Mouse (Mus musculus) heart, adult 9 months (tissue): ENCODE measurements around the gene Katnb1.

Source experiments
- DNase-seq, 2 experiments: peaks; one replicate each; pipeline ENCODE4 v3.0.0; 2022; ENCODE audit warnings: low spot score in 2 of 2

Gene Katnb1

DNA sequence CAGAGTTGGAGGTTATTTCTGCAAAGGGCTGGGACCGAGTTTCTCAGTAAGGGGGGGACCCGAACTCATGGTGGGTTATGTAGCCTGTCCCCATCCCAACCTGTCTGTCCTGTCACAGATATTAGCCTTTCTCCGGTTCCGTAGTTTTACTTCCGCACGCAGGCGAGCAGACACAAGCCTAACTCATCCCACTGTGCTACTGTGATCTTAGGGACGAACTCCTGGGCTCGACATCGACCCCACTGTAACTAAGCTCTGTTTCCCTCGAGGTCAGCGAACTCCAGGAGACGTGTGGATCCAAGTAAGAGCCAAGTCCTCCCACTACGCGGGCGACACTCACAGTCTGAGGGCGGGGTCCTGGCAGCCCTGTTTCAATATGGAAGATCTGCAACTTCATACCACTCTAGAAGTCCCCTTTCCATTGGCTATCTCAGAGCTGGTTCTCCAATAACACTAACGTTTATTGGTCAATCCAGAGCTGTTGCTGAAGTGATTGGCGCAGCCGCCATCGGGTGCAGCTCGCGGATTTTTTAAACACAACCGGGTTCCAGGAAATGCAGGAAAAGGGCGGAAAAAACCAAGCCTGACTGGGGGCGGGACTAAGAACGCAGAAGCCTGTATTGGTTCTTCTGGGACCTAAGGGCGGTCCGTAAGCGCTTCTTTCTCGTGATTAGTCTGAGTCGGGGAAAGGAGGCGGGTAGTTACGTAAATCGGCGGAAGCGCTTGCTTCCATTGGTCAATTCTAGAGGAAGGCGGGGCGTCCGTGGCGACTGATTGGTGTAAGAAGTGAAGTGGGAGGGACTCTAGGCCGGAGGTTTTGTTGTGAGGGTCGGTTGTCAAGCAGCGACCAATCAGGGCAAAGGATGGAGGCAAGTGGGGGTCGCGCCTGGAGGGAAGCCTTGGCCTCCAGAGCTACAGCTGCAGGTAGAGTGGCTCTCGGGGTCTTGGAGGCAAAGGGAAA, at the start of gene Katnb1:
Gene Katnb1, plus strand, starts transcription at position 806 of the 961 bp plus-strand sequence.
- peak; percentile 100 for DNase-seq

- DNase-seq = peak; percentile 13 to 28
Measured at GRCm38 (mm10) chr8:95037106-95037925, 43.7 kb upstream of the Katnb1 start.

DNA sequence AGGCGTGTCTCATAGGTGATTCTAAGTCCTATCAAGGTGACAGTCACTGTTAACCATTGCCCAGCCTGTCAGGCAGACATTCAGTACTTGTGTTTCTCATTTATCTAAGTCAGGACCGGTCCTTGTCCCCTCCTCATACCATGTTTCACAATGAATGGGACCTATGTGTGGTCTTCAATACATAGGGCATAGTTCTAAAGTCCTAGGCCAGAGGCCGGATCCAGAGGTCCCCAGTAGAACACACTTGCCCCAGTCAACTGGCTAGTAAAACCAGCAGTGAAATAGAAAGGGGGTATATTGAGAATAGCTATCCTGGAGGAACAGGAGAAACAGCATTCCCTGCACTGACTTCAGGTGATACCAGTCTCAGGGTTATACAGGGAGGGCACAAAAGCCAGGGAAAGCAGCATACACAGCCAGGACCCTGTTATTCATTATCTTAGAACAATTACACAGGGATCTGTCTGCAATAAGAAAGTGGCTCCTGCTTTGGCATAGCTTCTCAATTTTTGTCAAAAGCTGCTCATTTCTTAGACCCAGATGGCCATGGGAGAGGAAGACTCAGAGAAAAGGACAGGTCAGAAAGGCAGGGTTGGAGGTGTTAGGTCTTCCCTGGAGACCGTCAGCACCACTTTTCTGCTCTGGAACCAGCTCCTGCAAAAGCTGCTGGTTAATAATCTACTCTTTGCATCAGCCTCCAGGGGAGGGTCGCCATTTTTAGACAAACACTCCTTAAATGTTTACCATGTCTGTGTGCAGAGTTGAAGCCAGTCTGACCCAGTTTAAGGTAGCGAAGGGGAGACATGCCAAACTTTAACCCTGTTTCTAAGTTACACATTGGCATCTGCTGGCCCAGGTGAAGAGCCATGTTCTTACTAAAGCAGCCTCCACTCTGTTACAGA, 38.9 kb upstream of the Katnb1 start:
- DNase-seq = no peak

DNA sequence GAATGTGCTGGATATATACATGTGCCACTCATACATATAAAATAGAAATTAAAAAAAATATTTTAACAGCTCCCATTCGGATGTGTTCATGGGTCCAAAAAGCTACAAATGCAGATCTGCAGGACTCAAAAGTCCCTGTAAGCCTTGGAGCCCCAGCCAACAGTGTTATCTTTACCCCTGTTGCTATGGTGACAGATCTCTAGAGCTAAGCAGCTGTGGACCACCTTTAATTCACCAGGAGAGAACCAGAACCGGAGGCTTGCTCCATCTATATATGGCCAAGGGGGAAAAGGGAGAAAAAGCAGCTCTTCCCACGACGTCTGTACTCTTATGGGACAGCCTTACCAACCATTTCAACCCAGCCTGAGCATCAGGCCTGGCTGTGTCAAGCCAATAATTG, 36.2 kb upstream of the Katnb1 start:
- DNase-seq = no peak

GRCm38 (mm10) chr8:95046982-95047381, 34.0 kb upstream of the Katnb1 start:
- peak; percentile 19 to 38 for DNase-seq

DNA sequence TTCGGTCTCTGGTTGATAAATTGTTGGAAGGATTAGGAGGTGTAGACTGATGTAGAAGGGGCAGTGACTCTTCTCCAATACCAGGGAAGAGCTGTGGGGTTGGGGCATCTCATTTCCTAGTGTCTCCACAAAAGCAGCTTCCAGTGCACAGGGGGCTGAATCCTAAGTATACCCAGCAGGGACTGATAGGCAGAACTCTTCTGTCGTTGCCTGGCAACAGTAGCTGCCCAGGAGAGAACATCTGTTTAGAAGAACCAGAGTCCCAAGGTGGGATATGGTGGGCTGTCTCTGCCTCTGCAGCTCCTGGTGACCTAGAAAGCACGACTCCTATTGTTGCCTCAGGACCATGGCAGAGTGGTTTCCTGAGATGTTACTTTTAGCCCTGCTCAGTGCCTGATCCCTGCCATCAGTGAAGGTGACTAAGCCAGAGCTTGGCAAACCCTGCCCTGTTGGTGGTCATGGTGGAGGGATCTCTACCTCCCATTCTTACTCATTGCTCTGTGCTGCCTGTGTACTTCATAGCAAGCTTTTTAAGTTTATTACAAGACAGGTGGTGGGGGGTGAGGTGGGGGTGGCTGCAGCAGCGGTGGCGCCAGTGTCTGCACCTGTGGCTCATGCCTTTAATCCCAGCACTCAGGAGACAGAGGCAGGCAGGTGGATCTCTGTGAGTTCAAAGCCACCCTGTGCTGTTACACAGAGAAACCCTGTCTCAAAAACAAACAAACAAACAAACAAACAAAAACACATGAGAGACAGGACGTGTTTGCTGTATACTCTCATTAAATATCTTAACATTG, 32.9 kb upstream of the Katnb1 start:
- no peak for DNase-seq

DNA sequence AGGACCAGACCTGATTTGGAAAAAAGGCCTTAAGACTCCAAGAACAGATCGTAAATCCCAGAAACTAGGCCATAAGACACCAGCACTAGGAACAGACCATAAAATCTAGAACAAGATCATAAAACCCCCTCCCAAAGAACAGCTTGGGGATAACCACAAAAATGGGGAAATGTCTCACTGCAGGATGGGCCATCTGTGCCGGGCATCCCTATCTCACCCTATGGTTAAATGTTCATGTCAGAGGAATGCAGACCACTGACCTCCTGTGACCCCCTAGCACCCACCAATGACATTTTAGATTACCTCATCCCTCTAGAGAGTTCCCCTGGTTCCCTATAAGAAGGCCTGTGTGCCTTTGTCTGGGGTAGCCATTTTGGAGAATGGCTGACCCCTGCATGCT, 31.4 kb upstream of the Katnb1 start:
- DNase-seq = no peak

GRCm38 (mm10) chr8:95054438-95054837, 26.5 kb upstream of the Katnb1 start:
- DNase-seq = no peak

DNA sequence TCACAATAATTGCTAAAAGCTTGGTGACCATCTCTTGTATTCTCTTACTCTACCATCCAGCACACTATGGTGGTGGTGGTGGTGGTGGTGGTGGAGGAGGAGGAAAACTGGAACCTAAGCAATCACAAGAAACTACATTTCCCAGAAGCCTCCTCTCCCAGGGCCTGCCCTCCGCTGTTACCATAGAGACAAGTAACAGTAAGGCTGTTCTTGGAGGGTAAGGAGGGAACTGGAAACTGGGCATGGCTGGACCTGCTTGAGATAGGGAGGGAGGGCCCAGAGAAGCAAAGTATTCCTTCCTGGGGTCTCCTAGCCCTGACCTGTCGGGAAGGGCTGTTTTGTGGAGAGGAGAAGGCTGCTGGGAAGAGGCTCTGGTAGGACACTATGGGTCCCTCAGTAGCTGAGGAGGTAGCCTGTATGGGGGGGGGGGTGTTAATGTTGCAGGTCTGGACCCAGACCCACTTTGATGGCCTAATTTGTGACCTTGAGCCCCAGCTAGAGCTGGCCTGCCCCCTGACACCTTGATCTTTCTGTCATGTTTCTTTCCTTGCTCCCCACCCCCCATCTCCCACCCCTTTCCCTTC, 26.0 kb upstream of the Katnb1 start, which contains the start of gene Drc7:
Gene Drc7, plus strand, starts transcription at position 177 of the 584 bp plus-strand sequence.
- DNase-seq = no peak

DNA sequence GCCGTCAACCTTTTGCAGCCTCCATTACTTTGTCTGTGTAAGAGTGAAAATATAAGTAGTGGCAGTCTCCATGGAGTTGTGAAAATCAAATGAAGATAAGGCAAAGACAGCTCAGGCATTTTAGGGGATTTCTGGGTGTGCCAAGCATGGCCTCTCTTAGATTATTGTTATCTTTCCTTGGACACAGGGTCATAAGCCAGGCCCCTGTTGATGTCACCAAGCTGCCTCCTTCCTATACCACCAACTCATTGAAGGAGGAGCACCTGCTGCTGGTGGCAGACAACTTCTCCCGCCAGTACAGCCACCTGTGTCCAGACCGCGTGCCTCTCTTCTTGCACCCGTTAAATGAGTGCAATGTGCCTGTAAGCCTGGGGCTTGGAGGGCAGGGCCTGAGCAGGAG, 24.6 kb upstream of the Katnb1 start:
- DNase-seq = no peak

DNA sequence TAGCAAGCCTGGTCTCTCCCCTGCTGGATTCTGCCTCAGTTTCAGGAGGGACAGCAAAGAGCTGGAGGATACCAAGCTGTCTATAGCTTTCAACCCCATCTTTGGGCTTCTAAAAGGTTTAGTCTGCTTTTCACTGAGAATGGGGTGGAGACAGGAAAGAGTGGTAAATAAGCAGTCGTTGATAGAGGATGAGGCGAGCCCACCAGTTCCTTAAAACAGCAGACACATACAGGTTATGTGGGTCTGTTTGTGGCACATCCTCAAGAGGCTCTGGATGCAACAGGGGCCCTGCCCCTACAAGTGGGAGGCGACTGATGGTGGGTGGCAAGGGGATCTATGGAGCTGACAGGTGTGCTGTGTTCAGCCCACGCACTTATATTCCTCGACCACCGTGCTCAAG, 22.3 kb upstream of the Katnb1 start:
- no peak for DNase-seq

GRCm38 (mm10) chr8:95059812-95060533, 21.0 kb upstream of the Katnb1 start:
- peak in 1 of 2 experiments; percentile 25 for DNase-seq

GRCm38 (mm10) chr8:95064531-95064930, 16.5 kb upstream of the Katnb1 start:
- DNase-seq = no peak

DNA sequence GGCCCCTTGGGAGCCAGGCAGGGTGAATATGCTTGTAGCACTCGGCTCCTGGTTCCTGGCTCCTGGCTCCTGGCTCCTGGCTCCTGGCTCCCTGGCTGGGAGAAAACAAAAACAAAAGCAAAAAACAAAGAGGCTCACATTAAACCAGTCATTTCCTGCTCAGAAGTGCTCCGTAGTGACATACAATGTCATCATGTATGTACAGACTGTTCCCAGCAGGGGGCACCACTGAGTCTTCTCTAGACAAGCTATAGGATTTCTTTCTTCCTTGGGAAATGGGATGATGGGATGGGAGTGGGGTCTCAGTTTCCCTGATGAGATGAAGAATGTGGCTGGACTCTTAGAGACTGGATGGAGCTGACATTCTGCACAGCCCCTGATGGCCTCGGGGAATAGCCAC, 13.4 kb upstream of the Katnb1 start:
- peak in 1 of 2 experiments; percentile 26 for DNase-seq

DNA sequence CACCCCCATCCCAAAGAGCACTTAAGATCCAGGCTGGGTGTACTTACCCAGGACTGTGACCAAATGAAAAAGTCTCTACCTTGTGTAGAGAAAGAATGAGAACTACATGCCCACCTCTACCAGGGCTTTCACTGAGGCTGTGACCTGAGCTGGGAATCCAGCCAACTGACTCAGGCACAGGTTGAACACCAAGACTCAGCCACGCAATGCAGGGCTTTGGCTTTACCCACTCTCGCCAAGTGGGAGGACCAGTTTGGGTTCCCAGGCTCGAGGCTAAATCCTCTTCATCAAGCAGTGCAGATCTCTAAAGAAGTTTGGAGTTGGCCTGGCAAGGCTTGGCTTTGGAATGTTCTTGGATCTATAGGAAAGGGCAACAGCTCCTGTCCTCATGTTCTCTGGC, 5.5 kb upstream of the Katnb1 start:
- DNase-seq = no peak

DNA sequence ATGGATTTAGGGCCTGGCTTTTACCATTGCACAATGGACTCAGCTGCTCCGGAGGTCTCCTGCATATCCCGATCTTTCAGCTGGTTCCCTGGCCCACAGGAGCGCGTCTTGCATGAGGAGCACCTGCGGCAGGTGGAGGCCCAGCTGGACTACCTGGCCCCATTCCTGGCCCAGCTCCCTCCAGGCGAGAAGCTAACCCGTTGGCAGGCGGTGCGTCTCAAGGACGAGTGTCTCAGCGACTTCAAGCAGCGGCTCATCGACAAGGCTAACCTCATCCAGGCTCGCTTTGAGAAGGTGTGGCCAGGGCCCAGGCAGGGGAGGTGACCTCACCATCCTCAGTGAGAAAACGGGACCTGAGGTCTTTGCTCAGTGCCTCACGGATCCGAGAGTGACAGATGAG, 4.8 kb upstream of the Katnb1 start:
- DNase-seq = no peak

DNA sequence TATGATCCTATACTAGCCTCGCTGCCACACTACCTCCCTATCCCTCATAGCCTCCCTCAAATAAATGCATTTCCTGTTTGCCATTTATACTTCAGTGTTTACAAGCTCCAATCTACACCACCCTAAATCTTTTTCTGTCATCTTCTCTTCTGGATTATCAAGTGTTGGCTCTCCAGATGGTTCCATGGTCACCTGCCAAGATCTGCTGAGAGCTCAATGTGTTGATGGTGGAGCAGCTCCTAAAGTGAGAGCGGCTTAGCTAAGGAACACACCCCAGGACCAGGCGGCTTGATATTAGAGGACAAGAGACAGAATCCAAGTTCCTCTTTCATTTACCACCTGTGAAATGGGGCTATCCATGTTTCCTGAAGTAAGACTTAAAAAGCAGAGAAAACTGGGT, 2.9 kb upstream of the Katnb1 start:
- DNase-seq = no peak

DNA sequence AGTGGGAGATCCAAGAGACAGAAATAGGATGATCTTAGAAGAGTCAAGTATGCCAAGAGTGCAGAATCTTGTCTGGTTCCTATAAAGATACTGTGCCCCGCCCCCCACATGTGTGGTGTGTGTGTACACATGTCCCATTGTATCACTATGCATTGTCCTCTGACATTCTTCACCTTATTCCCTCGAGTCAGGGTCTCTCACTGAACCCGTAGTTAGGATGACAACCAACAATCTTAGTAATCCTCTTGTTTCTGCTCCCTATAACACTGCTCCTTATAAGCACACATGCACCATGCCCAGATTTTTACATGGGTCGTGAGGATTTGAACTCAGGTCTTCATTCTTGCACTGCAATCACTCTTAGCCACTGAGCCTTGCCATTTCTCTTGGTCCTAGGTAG, 1.7 kb upstream of the Katnb1 start:
- DNase-seq = no peak

- no peak for DNase-seq
Measured at GRCm38 (mm10) chr8:95081650-95082049, 664 bp downstream of the Katnb1 start.

DNA sequence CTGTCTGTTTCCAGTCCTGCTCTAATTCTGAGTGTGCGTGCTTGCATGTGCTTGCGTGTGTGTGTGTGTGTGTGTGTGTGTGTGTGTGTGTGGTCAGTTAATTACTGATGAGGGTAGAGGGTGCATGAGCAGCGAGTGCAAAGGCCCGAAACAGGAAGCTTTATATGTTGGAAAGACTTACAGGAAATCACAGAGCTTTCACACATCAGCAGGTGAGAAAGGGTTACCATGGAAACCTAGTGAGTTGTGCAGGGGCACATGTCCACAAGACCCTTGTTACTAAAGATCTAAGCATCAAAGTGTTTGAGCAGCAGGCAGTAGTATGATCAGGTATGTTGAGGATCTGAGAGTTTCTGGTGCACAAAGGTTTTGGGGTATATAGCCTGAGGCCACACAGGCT, 3.3 kb downstream of the Katnb1 start:
- DNase-seq = no peak
